Mouse (Mus musculus) G1E (cell line): ENCODE results near the gene Jdp2. TPM values are rescaled to one million over a fixed set of nuclear protein-coding genes. Genes with fewer than 3 reads are reported as not detected.

Experiments
- ATAC-seq: 2 replicates; pipeline ENCODE4 v1.8.0; 2016; ENCODE audit warnings: mild to moderate bottlenecking; ENCODE audit not compliant: insufficient number of reproducible peaks, poor library complexity, low FRiP score, severe bottlenecking; ENCODE audit errors: extremely low read depth
- DNase-seq: peaks from one replicate; pipeline ENCODE4 v3.0.0; 2012; ENCODE audit warnings: low spot score
- H3K27me3 ChIP-seq: 2 replicates; pipeline ENCODE4 v1.6.1; 2012; ENCODE audit warnings: mild to moderate bottlenecking, low read length, inconsistent platforms; ENCODE audit not compliant: insufficient read depth
- H3K36me3 ChIP-seq: replicated peaks from 2 replicates; pipeline ENCODE3; 2012; ENCODE audit warnings: mild to moderate bottlenecking, inconsistent platforms
- H3K4me1 ChIP-seq: 2 replicates; pipeline ENCODE4 v1.6.1; 2012; ENCODE audit warnings: low read depth, low read length, inconsistent platforms, mixed read lengths; ENCODE audit not compliant: insufficient read depth
- H3K4me3 ChIP-seq: 2 replicates; pipeline ENCODE4 v1.5.1; 2012; ENCODE audit warnings: low read depth, mild to moderate bottlenecking, inconsistent platforms, low read length, moderate library complexity, mixed read lengths
- H3K9me3 ChIP-seq: replicated peaks from 2 replicates; pipeline ENCODE4 v1.6.1; 2012; ENCODE audit warnings: inconsistent platforms
- CTCF ChIP-seq: IDR thresholded peaks from 2 replicates; pipeline ENCODE4 v1.5.1; 2012; ENCODE audit warnings: low read depth, low read length, inconsistent platforms, mixed read lengths
- GATA1 ChIP-seq: IDR thresholded peaks from 2 replicates; pipeline ENCODE4 v1.6.1; 2012; ENCODE audit warnings: borderline replicate concordance, low read length, inconsistent platforms, mixed read lengths
- GATA2 ChIP-seq: IDR thresholded peaks from 2 replicates; pipeline ENCODE4 v1.6.1; 2012; ENCODE audit warnings: low read depth, low read length, inconsistent platforms, borderline replicate concordance
- POLR2AphosphoS5 ChIP-seq: IDR thresholded peaks from 2 replicates; pipeline ENCODE4 v1.6.1; 2012; ENCODE audit warnings: low read depth, low read length, inconsistent platforms; ENCODE audit not compliant: insufficient replicate concordance
- TAL1 ChIP-seq: conservative IDR thresholded peaks from 2 replicates; pipeline ENCODE4 v1.6.1; 2012; ENCODE audit warnings: low read depth, low read length, inconsistent platforms, mixed read lengths
- polyA plus RNA-seq: library from polyadenylated mRNA; stranded (reverse); fragments of >175 nt; gene quantifications from 2 replicates; pipeline ENCODE4 v1.2.3, GENCODE M21; 2012
- total RNA-seq, 2 experiments: library from RNA; stranded (forward) in 1 of 2; stranded (reverse) in 1 of 2; fragments of 200-1000 nt in 1 of 2; fragments of >200 nt in 1 of 2; fragmentation: Nextera tagmentation in 1 of 2; gene quantifications; 2 replicates each; pipeline ENCODE4 v1.2.3; 2014 to 2017

Jdp2 gene
- total and polyA plus RNA-seq, 3 experiments, result not detected

DNA sequence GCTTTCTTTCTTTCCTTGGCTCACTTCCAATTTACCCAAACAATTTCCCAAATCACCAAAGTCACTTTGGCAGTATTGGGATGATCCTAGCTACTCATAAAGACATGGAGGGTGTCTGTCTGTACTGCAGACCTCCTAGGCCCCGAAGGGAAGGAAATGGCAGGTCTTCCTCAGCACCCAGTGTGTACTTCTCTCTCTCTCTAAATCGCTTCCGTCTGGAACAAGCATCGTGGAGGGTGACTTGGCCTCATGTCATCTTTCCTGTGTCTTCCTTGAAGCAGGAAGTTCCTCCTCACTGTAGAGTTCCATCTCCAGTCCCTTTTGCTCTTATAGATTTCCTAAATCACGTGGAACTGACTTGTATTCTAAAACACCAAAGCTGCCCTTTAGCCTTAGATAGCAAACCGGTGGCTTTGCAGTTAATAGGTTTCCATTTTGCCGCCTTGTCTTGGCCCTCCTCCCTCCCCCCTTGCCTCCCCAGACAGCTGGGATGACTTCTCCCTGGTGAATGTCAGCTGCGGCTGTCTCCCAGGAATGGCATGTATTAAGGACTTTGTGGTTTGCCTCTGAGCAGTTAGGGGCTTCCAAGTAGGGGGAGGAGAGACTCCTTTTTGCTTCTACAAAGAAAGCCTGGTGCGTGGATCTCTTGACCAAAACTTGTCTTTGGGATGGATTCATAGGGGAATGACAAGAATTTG is 5.6 kb downstream of the Jdp2 start:
- no peaks in the 10 kb centered on the region for H3K9me3 ChIP-seq
- no peaks in the 10 kb centered on the region for H3K36me3 ChIP-seq
- ATAC-seq (no peak), DNase-seq (no peak)
- peaks cover 12% of the 10 kb centered on the region for H3K27me3 ChIP-seq
- H3K4me1 ChIP-seq, result no peaks in the 10 kb centered on the region
- no peak for TF ChIP-seq GATA2
- TF ChIP-seq TAL1, result no peak
- no peak for TF ChIP-seq GATA1
- no peak for TF ChIP-seq POLR2AphosphoS5
- TF ChIP-seq CTCF, result no peak
- no peak overlapping the region for H3K4me3 ChIP-seq

- Histone ChIP-seq H3K27me3 (peaks cover 3% of the 10 kb centered on the region), H3K4me1 (no peaks in the 10 kb centered on the region), H3K4me3 (no peak overlapping the region), H3K9me3 (no peaks in the 10 kb centered on the region), H3K36me3 (no peaks in the 10 kb centered on the region)
- no peak for TF ChIP-seq POLR2AphosphoS5
- TF ChIP-seq GATA1, result no peak
- no peak for TF ChIP-seq TAL1
- TF ChIP-seq CTCF, result no peak
- no peak for TF ChIP-seq GATA2
- ATAC-seq, result no peak
- DNase-seq, result no peak
Observed at GRCm38 (mm10) chr12:85607519-85608449, 9.0 kb downstream of the Jdp2 start.

DNA sequence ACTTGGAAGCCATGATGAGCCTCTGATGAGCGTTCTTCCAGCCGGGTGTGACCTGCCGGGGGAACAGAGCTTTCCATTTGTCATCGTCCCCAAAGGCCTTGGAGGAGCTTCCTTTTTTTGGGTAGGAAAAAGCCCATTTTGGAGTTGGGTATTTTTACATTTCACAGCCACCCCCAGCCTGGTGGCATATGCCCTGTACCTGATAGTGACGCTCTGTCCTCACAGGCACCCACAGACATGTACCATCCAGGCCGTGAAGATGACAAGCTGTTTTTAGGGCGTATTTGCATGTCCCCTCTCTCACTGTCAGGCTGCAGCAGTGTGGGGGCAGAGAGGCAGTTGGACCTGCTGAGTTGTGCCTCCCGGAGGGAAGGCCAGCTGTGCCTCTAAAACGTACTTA is 11.3 kb downstream of the Jdp2 start:
- TF ChIP-seq TAL1, result no peak

DNA sequence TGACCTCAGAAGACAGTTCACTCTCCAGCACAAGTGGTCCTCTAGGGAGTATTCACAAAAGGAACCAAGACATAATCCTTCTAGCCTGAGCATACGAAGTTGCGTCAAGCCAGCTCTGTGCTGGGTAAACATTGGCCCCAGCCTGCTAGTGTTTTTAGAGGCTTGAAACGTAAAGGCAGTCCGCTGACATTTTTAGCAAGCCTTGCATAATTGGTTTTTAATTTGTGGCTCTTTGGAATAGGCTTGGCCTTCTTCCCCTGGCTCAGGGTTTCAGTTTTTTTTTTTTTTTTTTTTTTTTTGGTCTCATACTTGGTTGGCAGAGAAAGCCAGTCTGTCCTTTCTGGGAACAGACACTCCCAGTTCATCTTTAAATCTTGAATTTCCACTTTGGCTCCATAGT is 15.3 kb downstream of the Jdp2 start:
- DNase-seq (no peak), ATAC-seq (no peak)
- H3K9me3 ChIP-seq, result no peaks in the 10 kb centered on the region
- H3K36me3 ChIP-seq, result no peaks in the 10 kb centered on the region
- peaks cover 6% of the 10 kb centered on the region for H3K27me3 ChIP-seq
- no peak overlapping the region for H3K4me3 ChIP-seq
- no peak for TF ChIP-seq POLR2AphosphoS5
- no peak for TF ChIP-seq TAL1
- no peak for TF ChIP-seq CTCF
- no peak for TF ChIP-seq GATA2
- no peak for TF ChIP-seq GATA1
- H3K4me1 ChIP-seq, result no peaks in the 10 kb centered on the region

More for the DNA sequence above, 11.3 kb downstream of the Jdp2 start:
- Histone ChIP-seq H3K36me3 (no peaks in the 10 kb centered on the region), H3K9me3 (no peaks in the 10 kb centered on the region), H3K27me3 (peaks cover 3% of the 10 kb centered on the region), H3K4me1 (no peaks in the 10 kb centered on the region), H3K4me3 (no peak overlapping the region)
- no peak for DNase-seq
- no peak for ATAC-seq

GRCm38 (mm10) chr12:85615486-85615885 is 16.7 kb downstream of the Jdp2 start:
- Histone ChIP-seq H3K27me3 (peaks cover 6% of the 10 kb centered on the region), H3K4me1 (no peaks in the 10 kb centered on the region), H3K4me3 (no peak overlapping the region), H3K9me3 (no peaks in the 10 kb centered on the region), H3K36me3 (no peaks in the 10 kb centered on the region)
- DNase-seq, result no peak
- TF ChIP-seq POLR2AphosphoS5, result no peak
- no peak for TF ChIP-seq CTCF
- no peak for TF ChIP-seq TAL1
- no peak for TF ChIP-seq GATA2
- no peak for TF ChIP-seq GATA1
- ATAC-seq, result no peak

DNA sequence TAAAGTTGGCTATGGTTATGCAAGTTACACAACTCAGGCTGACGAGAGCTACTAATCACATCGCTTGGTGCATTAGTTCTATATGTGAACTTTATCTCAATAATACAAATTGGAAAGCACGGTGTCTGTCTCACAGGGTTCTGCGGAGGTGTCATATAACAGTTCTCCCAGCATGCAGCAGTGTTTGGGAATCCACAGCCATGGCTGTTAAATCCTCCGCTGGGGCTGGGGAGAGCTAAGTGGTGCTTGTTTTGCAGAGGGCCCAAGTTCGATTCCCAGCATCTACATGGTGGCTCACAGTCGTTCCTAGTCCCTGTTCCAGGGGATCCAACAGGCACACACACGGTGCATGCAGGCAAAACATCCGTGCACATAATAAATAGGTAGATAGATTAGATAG is 19.1 kb downstream of the Jdp2 start:
- DNase-seq (no peak), ATAC-seq (no peak)
- H3K27me3 ChIP-seq, result peaks cover 6% of the 10 kb centered on the region
- H3K4me1 ChIP-seq, result no peaks in the 10 kb centered on the region
- H3K9me3 ChIP-seq, result no peaks in the 10 kb centered on the region
- TF ChIP-seq TAL1, result no peak
- no peak for TF ChIP-seq CTCF
- no peak for TF ChIP-seq GATA2
- TF ChIP-seq POLR2AphosphoS5, result no peak
- no peak for TF ChIP-seq GATA1
- no peaks in the 10 kb centered on the region for H3K36me3 ChIP-seq
- H3K4me3 ChIP-seq, result no peak overlapping the region
